In genomic region chr4:126220045-126220444, GRCm38 (mm10) we compare ENCODE assay signal across 28 mouse cellular contexts. TPM values are rescaled to one million over a fixed set of nuclear protein-coding genes. Genes with fewer than 3 reads are reported as not detected.
"Had no signal": no experiment of that assay in that cellular context is flagged by ENCODE, and none has a peak within 500 bp of the region (broad histone marks: within the 10 kb centered on the region; RNA-seq: fewer than 3 reads in every experiment).

No protein-coding gene starts in this region.

- H3K27ac ChIP-seq: embryonic facial prominence, embryonic 10.5 days; embryonic facial prominence, embryonic 12.5 days; embryonic facial prominence, embryonic 13.5 days; embryonic facial prominence, embryonic 15.5 days; forebrain, embryonic 10.5 days; forebrain, embryonic 12.5 days; forebrain, embryonic 13.5 days; forebrain, embryonic 15.5 days; gastrocnemius, adult 2 months; heart, adult 2 months; heart, embryonic 10.5 days had no signal

- H3K4me2 ChIP-seq: embryonic facial prominence, embryonic 12.5 days; embryonic facial prominence, embryonic 13.5 days; embryonic facial prominence, embryonic 15.5 days; forebrain, embryonic 12.5 days; forebrain, embryonic 13.5 days; forebrain, embryonic 15.5 days; heart, embryonic 11.5 days had no signal

- H3K27me3 ChIP-seq: embryonic facial prominence, embryonic 12.5 days; embryonic facial prominence, embryonic 13.5 days; embryonic facial prominence, embryonic 15.5 days; forebrain, embryonic 12.5 days; forebrain, embryonic 13.5 days; forebrain, embryonic 15.5 days had no signal

- H3K4me1 ChIP-seq: embryonic facial prominence, embryonic 10.5 days; embryonic facial prominence, embryonic 12.5 days; embryonic facial prominence, embryonic 13.5 days; embryonic facial prominence, embryonic 15.5 days; forebrain, embryonic 10.5 days; forebrain, embryonic 12.5 days; forebrain, embryonic 13.5 days; forebrain, embryonic 15.5 days had no signal

- H3K36me3 ChIP-seq: embryonic facial prominence, embryonic 10.5 days; embryonic facial prominence, embryonic 12.5 days; embryonic facial prominence, embryonic 13.5 days; embryonic facial prominence, embryonic 15.5 days; forebrain, embryonic 10.5 days; forebrain, embryonic 12.5 days; forebrain, embryonic 15.5 days; heart, embryonic 10.5 days had no signal

- DNase-seq: cerebellum, adult 9-11 months; cerebellum, postnatal 10 days; cerebellum, postnatal 14 days; cerebellum, postnatal 25 days; cerebellum, postnatal 36 days; forebrain, postnatal 0 days; gastrocnemius, adult 2 months; gastrocnemius, postnatal 10 days; gastrocnemius, postnatal 14 days; gastrocnemius, postnatal 25 days; gastrocnemius, postnatal 36 days; heart, adult 11 months; heart, adult 18-20 months; heart, adult 2 months had no signal

- H3K4me3 ChIP-seq: embryonic facial prominence, embryonic 10.5 days; embryonic facial prominence, embryonic 12.5 days; embryonic facial prominence, embryonic 13.5 days; embryonic facial prominence, embryonic 15.5 days; erythroblast, embryonic 14.5 days; forebrain, embryonic 10.5 days; forebrain, embryonic 12.5 days; forebrain, embryonic 13.5 days; forebrain, embryonic 15.5 days; gastrocnemius, adult 2 months; heart, adult 2 months; heart, embryonic 10.5 days had no signal

- H3K9ac ChIP-seq: embryonic facial prominence, embryonic 12.5 days; embryonic facial prominence, embryonic 13.5 days; embryonic facial prominence, embryonic 15.5 days; forebrain, embryonic 12.5 days; forebrain, embryonic 13.5 days; forebrain, embryonic 15.5 days; forebrain, postnatal 0 days had no signal

- ATAC-seq: forebrain, embryonic 13.5 days; forebrain, embryonic 14.5 days; forebrain, embryonic 15.5 days; forebrain, embryonic 16.5 days; forebrain, postnatal 0 days had no signal

- H3K9me3 ChIP-seq: embryonic facial prominence, embryonic 10.5 days; embryonic facial prominence, embryonic 12.5 days; embryonic facial prominence, embryonic 13.5 days; embryonic facial prominence, embryonic 15.5 days; forebrain, embryonic 10.5 days; forebrain, embryonic 12.5 days; forebrain, embryonic 13.5 days; forebrain, embryonic 15.5 days; heart, embryonic 10.5 days had no signal

RNA-seq across cellular contexts. Expression of gene Sh3d21, which starts 56.8 kb away (rescaled TPM):
- total RNA-seq: common myeloid progenitor, adult 5-6 weeks had no signal
